Mouse (Mus musculus) ES-E14 (cell line): ENCODE data around the gene Zbtb1.

Source experiments
- CHD2 ChIP-seq: IDR thresholded peaks from 2 replicates; pipeline ENCODE4 v1.6.1; 2014; ENCODE audit warnings: mild to moderate bottlenecking, low read depth, low read length, inconsistent platforms
- HCFC1 ChIP-seq: IDR thresholded peaks from 2 replicates; pipeline ENCODE4 v1.6.1; 2012; ENCODE audit warnings: low read length, inconsistent platforms, borderline replicate concordance; ENCODE audit not compliant: insufficient read depth
- MAFK ChIP-seq: IDR thresholded peaks from 2 replicates; pipeline ENCODE4 v1.6.1; 2014; ENCODE audit warnings: mild to moderate bottlenecking, low read depth, low read length, inconsistent platforms; ENCODE audit not compliant: insufficient read depth
- ZC3H11A ChIP-seq: IDR thresholded peaks from 2 replicates; pipeline ENCODE4 v1.6.1; 2012; ENCODE audit warnings: low read depth, mild to moderate bottlenecking, inconsistent platforms, low read length, borderline replicate concordance

GRCm38 (mm10) chr12:76372881-76373818 is 3.1 kb downstream of the Zbtb1 start:
- TF ChIP-seq ZC3H11A (no peak), HCFC1 (no peak), MAFK (no peak), CHD2 (no peak)
